Mouse (Mus musculus): ENCODE results near the gene Cd8b1. TPM values are rescaled to one million over a fixed set of nuclear protein-coding genes. Genes with fewer than 3 reads are reported as not detected.
"Not testable (repeated sequence)": the region's sequence is repeated elsewhere in the genome, so short reads cannot be mapped to it uniquely, and the experiment has no call there.

The Cd8b1 gene
- not detected for total RNA-seq (2021)
- long read RNA-seq, experiment 1, result 0 reads
- long read RNA-seq, experiment 2, result 0 reads

DNA sequence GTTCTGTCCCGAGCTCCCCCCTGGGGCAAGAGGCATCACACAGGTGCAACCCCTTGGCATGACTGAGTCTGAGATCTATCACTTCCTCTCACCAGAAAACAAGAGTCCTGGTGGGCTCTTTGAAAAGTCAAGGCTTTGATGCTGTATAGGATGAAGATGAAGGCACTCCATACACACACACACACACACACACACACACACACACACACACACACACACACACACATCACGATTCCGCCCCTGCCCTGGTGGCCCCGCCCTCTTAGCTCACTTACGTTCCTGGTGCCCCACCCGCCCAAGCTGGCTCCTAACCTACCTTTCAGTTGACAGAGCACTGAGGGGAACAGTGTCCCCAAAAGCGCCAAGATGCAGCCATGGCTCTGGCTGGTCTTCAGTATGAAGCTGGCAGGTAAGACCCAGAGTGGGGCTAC is at the start of gene Cd8b1:
Gene Cd8b1 (plus strand): TSS at position 298 of the 431 bp plus-strand sequence.
- no peak for DNase-seq (ENCODE audit: low spot score in 2 of 2)

DNA sequence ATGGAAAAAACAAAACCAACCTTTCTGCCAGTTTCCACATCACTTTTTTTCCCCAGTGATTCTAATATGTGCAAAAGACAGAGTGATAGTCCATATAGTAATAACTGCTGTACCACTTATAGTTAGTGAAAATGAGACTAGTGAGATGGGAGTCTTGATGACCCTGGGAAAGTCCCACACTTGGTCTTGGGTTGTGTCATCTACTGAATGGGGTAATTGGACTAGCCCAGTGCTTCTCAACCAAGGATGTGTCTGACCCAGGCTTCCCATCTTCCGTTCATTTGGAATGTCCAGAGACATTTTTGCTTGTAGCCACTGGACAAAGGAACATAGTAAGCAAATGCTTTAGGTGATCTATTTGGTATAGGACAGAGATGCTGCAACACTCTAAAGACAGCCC is 48.9 kb upstream of the Cd8b1 start:
- no peak for DNase-seq (ENCODE audit: low spot score in 2 of 2)

DNA sequence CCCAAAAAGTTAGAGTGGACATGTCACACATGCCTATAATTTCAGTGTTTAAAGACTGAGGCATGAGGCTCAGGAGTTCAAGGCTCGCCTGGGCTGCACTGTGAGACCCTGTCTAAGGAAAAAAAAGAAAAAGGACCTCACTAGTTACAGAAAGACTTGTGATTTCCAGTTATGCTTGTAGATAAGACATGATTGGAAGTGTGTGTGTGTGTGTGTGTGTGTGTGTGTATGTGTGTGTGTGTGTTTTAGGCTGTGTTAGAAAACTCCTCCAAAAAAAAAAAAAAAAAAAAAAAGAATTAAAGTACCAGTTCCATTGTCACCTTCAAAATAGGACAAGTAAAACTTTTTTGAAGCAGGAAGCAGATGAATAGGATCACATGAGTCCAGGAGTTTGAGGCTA is 48.0 kb upstream of the Cd8b1 start:
- no peak for DNase-seq (ENCODE audit: low spot score in 2 of 2)

DNA sequence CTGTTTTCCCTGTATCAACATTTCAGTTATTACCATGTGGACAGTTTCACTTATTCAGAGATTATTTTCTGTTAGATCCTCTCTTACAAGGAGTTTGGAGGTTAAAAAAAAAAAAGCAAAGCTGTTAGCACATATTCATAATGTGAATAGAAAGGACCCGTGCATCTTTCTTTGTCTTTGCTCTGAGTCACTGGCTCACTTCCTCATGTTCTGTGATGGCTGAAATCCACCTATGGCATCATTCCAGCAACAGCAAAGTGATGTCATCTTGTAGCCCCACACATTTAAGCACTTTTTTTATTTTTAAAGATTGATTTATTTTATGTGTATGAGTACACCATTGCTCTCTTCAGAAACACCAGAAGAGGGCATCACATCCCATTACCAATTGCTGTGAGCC is 43.2 kb upstream of the Cd8b1 start:
- no peak for DNase-seq (ENCODE audit: low spot score in 2 of 2)

DNA sequence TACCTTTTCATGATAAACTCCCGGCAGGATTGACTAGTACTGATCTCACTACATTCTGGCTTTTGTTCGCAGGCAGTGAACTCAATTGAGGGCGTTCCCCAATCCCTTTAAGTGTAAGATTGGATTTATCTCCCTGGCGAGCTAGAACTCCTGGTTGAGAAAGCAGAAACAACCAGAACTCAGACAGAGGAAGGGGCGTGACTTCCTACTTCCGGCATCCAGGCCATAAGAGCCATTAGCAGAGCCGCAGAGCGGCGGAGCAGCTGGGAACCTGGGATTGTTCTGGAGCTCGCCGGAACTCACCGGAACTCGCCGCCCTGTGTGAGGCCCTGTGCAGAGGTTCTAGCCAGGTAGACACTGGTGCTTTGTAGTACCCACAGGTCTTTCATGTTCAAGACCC is 29.1 kb upstream of the Cd8b1 start:
- DNase-seq (ENCODE audit: low spot score in 2 of 2), result no peak

DNA sequence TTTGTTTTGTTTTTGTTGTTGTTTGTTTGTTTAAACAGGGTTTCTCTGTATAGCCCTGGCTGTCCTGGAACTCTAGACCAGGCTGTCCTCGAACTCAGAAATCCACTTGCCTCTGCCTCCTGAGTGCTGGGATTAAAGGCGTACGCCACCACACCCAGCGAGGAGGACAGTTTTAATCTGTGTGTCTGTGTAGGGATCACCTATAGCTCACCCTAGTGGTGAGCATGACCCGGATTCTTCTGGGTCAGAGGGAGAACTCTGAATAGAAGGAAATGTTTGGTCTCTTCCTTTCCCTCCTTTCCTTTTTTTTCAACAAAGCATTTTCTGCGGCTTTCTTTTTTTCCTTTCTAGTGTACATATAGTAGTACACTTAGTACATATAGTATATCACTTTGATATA is 27.3 kb upstream of the Cd8b1 start:
- no peak for DNase-seq (ENCODE audit: low spot score in 2 of 2)

DNA sequence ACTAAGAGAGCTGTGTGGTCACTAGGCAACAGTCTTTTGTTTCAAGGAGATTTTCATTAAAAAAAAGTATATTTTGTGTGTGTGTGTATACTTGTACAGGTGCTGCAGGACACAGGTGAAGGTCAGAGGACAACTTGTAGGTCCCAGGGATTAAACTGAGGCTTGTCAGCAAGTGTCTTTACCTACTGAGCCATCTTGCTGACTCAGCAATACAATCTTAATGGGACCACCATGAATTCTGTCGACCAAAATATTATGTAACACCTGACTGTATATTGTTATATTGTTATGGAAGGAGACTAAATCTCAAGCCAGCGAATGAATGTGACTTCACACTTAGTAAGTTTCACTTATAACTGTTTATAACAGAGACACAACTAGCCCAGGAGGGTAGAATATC is 24.5 kb upstream of the Cd8b1 start:
- no peak for DNase-seq (ENCODE audit: low spot score in 2 of 2)

DNA sequence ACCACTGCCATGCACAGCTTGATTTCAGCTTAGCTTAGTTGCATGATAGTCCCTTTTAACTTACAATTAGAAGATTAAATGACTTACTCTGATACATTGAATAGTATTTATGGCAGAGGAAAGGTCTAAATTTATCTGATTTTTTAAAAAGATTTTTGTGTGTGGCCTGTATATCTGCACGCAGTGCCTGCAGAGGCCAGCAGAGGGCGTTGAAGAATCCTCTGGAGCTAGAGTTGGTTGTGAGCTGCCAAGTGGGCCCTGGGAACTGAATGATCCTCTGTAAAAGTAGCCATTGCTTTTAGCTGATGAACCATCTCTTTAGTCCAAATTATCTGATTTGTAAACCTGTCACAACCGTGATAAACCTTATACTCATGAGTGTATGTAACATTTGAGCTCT is 23.8 kb upstream of the Cd8b1 start:
- DNase-seq (ENCODE audit: low spot score in 2 of 2), result no peak

DNA sequence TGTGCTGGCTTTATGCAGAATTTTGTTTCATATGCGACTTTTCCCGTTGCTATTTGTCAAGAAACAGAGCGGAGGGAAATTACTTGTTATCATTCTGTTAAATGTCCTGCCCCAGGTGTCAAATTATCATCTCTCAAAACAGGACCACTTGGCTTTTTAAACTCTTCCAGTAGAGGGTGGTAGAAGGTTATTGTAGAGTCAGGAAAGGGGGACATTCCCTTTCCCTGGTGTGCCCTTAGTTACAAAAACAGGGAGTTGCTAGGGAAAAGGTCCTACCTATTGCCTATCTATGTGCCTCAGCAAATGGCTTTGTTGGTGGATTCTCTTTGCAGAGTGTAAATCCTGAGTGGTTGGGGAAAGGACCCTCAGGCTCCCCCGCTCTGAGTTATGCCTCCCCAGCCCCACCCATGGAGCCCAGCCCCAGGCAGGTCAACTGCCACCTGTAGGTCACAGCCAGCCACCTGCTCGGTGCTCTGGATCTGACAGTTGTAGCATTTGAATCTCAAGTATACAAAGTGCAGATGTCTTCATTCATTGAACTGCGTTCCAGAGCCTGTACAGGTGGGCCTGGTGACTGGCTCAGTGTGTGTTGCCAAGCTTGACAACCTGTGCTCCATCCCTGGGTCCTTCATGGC is 20.4 kb upstream of the Cd8b1 start:
- peak in 1 of 2 experiments; percentile 15 for DNase-seq (ENCODE audit: low spot score in 2 of 2)

DNA sequence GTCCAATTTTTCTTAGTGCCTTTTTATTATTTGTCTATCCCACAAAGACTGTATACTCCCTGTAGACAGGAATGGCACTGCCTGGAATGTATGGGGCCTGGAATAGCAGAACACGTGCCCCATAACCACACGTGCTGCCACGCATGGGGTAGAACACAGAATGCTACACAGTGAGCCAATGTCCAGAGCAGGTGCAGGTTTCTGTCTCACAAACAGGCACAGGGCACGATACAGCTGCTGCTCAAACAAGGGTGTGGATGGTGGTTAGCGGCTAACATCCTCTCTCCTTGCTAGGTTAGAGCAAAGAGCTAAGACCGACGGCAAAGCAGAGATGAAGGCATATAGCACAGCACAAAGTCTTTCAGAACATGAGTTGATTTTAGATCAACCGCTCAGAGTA is 15.1 kb upstream of the Cd8b1 start:
- no peak for DNase-seq (ENCODE audit: low spot score in 2 of 2)

DNA sequence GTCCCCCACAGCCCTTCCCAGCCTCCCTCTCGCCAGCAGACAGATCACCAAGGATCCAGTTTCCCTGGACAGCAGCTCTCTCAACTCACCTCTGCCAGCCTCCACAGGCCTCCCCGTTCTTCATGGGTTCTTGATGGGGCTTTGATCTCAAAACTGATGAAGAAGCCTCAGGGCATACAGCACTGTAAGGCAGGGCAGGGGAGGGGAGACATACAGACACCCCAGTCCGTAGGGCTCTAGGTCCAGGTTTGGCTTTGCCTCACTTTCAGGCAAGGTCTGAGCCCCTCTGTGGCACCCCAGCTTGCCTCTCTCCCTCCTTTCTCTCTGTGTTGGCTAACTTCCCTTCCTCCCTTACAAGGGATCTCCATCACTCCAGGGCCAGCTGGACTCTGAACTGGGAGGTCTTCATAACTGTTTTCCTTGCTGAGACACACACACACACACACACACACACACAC is 733 bp upstream of the Cd8b1 start, which contains the start of gene Smyd1:
Gene Smyd1 (minus strand): TSS at position 408 of the 458 bp plus-strand sequence.
- no peak for DNase-seq (ENCODE audit: low spot score in 2 of 2)

DNA sequence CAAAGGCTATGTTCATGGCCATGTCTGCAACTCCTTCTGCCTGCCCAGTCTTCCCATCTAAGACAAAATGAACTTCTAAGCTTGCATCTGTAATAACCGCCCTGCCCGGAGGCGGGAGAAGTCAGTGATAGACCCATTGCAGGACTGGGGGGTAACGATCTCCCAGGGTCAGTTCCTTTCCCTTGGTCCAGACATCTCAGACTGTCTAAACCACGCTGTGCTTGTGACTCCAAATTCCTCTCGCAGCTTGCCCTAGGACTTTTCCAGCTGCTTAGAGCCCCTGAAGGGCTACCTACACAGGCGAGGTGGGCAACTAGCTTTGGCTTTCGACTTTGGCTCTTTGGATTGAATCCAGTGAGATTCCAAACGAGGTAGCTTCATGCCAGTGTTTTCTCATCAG is 2.2 kb downstream of the Cd8b1 start:
- no peak for DNase-seq (ENCODE audit: low spot score in 2 of 2)

DNA sequence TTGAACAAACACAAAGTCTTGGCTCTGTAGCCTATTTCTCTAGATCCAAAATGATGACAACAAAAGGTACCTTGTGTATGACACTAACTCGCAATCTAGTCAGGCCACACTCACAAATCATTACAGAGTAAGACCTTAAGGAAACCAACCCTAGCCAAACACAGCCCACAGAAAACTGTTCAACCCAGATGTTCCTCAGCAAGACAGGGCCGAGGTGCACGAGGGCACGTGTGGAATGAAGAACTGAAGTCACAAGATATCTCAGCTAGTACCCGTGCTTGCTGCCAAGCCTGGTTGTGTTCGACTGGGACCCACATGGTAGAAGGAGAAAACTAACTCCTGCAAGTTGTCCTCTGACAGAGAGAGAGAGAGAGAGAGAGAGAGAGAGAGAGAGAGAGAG is 7.3 kb downstream of the Cd8b1 start:
- no peak for DNase-seq (ENCODE audit: low spot score in 2 of 2)

DNA sequence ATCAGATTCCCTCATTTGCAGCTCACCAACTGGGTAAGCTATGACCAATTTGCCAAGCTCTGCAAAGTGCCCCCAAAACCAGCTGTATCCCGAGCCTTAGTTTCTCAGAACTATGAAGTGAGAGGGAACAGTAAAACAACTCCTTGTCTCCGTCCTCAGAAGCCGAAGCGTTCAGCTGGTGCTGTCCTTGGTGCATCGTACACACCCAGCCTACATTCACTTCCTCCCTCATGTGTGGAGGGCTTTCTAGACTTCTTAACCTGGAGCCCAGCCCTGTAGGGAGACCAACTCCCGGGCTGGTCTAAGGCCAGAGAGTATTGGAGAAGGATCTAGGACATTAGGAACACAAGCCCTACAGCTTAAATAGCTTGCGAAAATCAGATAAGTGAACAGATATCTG is 7.9 kb downstream of the Cd8b1 start:
- DNase-seq (ENCODE audit: low spot score in 2 of 2), result no peak

DNA sequence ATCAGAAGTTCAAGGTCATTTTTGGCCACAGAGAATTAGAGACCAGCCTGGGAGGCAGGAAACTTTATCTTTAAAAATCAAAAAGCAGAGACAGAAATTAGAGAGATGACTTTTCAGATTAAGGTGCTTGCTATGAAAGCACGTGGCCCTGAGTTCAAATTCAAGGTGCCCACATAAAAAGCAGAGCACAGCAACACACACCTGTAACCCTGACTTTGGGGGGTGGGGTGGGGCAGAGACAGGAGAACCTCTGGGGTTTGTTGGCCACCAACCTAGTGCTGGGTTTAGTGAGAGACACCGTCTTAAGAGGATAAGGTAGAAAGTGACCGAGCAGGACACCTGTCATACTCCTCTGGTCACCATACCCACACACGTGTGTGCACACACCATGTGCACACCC is 8.9 kb downstream of the Cd8b1 start:
- not testable (repeated sequence) for DNase-seq (ENCODE audit: low spot score in 2 of 2)

DNA sequence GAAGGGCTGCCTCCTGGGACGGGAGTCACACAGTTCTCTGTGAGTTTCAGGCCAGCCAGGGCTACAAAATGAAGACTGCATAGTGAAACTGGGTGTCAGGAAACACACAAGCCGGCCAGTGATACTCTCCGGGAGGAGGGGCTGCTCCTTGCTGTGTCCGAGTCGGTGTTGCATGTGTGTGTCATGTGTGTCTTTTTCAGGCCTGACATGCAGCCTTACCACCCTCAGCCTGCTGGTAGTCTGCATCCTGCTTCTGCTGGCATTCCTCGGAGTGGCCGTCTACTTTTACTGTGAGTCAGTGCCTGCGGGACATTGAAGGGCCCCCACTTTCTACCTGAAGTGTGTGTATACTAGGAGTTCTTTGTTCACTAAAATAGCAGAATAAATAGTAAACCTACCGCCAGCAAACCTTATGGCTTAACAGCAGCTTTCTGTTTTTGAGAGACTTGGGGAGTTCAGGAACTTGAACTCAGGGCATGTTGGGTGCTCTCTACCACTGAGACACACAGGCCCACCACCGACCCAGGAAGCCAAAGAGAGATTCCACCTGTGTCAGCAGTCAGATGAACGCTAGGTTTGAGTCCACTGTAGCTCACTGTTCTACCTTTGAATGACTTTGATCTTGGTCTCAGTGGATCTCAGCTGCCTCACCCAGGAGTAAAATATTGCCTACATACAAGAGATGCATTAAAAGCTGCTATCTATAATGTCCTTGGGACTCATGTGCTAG is 9.8 kb downstream of the Cd8b1 start:
- DNase-seq (ENCODE audit: low spot score in 2 of 2), result no peak

DNA sequence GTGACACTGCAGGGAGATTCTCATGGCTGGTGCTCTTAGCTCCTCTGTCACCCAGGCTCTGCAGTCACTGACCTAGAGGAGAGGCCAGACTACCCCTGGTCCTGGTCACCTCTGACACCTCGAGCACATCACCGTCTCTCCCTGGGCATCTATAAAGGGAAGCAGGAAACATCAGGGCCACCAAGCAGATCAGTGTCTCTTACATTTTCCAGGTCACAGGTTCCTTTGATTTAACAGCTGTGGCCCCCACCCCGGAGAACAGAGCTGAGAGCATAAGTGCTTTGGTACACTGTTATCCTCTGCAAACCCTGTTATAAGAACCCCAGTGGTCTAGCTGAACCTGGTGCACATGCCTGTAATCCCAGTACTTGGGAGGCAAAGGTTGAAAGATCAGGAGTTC is 10.4 kb downstream of the Cd8b1 start:
- DNase-seq (ENCODE audit: low spot score in 2 of 2), result no peak

DNA sequence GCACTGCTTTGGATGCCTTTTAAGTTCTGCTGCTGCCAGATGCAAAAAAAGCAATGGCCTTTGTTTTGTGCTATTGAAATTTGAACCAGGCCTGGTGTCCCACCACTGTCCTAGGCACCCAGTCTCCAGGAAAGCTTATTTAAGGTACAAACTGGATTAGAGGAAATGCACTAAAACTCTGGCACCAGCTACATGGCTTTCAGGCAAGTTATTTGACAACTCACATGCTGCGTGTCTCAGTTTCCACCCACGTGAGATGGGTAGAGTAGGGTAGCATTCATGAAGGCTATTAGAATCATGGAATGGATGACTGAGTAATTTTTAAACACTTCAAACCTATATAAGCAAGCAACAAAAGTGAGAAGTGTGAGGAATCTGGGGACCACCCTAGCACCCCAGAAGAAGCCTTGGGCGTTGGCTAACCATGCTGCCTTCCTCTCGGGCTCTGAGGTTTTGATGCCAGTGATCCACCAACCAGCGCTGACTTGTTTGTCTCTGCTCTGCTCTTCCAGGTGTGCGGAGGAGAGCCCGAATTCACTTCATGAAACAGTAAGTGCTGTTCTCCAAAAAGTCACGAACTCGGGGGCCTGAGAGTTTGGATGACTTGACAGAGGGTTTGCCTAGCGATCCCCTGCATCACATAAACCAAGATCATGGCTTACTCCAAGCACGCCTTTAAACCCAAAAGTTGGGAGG is 11.1 kb downstream of the Cd8b1 start:
- no peak for DNase-seq (ENCODE audit: low spot score in 2 of 2)

DNA sequence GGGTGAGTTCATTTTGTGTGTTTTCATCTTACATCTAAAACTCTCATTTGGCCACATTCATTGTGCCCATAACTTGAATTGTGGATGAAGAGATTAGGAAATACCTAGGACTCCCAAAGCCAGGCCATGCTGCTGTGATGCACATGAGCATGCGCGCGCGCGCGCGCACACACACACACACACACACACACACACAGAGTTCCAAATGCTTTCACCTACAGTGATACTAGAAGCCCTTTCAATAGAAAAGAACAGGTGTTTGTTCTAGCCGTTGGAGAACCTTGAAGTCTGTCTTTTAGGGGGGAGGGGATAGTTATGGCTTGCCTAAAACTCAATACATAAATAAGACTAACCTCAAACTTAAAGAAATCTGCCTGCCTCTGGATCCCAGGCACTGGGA is 15.1 kb downstream of the Cd8b1 start:
- no peak for DNase-seq (ENCODE audit: low spot score in 2 of 2)

DNA sequence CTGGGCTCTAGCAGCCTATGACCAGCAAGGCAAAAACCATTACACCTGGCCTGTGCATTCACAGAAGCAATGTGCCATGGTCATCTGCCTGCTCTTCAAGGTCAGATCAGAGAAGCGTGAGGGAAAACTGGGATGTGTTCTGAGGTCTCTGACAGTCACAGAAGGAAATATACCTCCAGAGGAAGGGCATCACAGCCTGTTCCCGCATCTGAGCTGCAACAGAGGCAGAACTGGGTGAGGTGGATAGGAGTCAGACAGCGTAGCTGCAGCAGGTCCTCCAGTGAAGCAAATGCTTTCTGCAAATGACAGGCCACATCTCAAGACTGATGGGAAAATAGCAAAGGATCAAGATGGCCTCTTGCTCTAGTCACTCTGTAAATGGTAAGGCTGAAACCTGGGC is 16.4 kb downstream of the Cd8b1 start:
- no peak for DNase-seq (ENCODE audit: low spot score in 2 of 2)

DNA sequence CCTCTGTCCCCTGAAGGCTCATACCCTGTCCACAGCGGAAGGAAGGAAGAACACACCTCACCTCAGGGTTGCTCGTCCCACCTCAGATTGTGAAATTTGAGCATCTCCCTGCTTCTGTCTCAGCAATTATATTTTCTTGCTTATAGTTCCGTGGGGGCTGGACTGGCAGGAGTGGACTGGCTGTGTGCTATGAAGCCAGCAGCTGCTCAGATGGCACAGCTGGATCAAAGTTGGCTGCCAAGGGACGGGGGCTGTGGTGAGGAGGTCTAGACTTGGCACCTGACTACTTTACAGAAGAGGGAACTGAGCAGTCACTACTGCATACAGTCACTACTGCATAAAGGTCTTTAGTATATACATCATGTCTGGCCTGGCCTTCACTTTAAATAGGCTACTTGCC is 16.8 kb downstream of the Cd8b1 start:
- no peak for DNase-seq (ENCODE audit: low spot score in 2 of 2)

DNA sequence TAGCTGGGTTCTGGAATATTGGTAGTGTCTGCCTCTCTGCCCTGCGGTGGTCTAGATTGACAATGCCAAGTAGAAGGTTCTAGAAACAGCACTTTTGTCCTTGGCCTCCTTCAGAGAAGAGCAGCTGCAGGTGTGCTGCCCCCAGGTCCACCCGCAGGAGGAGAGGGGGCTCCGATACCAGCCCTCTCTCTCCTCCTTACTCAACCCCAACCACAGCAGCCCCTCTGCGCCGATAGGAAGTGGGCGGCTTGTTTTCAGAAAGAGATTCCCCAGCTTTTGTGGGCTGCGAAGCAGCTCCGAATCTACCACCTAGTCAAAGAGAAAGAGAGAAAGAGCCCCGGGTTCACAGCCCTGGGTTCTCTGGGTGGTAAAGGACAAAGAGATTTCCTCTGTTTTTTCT is 18.6 kb downstream of the Cd8b1 start:
- DNase-seq (ENCODE audit: low spot score in 2 of 2), result no peak
